Mouse (Mus musculus): ENCODE measurements at regions not wholly inside any gene's neighbourhood (a gene's known extent, or its start where the extent isn't known, plus 50 kb on each side); places are given as distances from the start of the nearest gene placed in this dataset.

DNA sequence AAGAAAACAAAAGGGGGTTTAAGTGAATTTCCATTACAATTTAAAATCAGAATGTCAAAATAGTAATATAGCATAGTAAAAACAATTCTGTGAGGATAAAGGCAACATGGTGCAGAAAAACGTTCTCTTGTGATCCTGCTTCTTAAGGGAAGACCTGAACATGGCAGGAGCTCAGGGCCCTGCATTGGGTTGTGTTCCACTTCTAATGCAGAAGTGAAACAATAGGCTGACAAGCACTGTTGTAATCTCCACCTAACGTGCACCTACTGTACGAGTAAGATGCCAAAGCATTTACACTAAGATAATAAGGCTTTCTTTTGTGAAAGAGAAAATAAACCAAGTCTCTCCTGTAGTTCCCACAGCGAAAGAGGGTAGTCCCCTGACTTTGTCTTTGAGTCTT lies 136.3 kb upstream of the Zc3h15 start:
- no peak for DNase-seq

DNA sequence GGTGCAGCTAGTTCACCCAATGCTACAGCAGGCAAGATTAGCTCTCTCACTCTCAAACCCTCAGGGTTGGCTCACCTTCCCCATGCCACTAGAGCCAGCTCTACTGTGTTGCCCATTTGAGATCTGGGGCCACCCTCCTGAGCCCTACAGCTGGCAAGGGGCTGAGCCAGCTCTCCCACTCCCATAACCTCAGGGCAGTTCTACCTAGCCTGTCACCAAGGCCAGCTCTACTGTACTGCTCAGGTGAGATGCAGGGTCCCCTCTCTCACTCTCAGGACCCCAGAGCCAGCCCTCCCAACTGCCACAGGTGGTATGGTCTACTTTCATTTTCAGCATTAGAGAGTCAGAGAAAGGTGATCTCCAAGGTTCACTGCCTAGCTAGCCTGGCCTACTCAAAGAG lies 94.8 kb upstream of the Zc3h15 start:
- DNase-seq = no peak

DNA sequence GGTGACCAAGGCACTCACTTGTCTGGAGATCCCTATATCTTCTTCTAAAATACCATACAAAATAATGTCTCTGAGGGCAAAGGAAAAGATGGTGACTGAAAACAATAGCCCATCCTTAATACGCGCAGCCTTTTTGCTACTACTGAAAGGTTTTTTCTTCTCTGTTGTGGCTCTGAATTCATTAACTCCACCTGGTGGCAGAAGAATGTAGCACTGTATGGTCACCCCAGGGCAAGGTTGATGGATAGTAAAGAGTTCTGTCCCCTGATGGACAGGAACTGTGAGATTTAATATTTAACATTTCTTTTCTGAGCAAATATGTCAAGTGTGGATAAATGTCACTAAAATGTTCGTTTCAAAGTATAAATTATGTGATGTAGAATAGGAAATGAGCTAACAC lies 91.9 kb upstream of the Zc3h15 start:
- peak; percentile 2 to 3 for DNase-seq

All from cerebellum, postnatal 14 days (tissue).